ENCODE assay signal across 16 mouse cellular contexts in genomic region chr7:111631265-111631664, GRCm38 (mm10).
A peak's percentile ranks its signal among the peaks of the same experiment; 100 is the strongest.
DNase-seq lines count a peak whose midpoint lies in the region; ATAC-seq and TF ChIP-seq lines count a peak whose summit lies in the region.
"Had no signal": no experiment of that assay in that cellular context is flagged by ENCODE, and none has a peak within 500 bp of the region (broad histone marks: within the 10 kb centered on the region; RNA-seq: fewer than 3 reads in every experiment).

No protein-coding gene starts in this region.

- H3K27me3 ChIP-seq in heart, embryonic 16.5 days (ENCODE audit: control insufficient read depth, insufficient read depth, low read length) = no peaks in the 10 kb centered on the region
- H3K27me3 ChIP-seq in midbrain, postnatal 0 days (ENCODE audit: insufficient read depth, low read length) = no peaks in the 10 kb centered on the region
- H3K27me3 ChIP-seq in midbrain, embryonic 16.5 days (ENCODE audit: control insufficient read depth, insufficient read depth, low read depth, low read length) = no peaks in the 10 kb centered on the region
- H3K27me3 ChIP-seq in hindbrain, embryonic 10.5 days (ENCODE audit: insufficient read depth, poor library complexity, severe bottlenecking) = no peaks in the 10 kb centered on the region
- H3K27me3 ChIP-seq: forebrain, embryonic 12.5 days; hindbrain, embryonic 13.5 days; limb, embryonic 13.5 days had no signal

- H3K9me3 ChIP-seq in heart, embryonic 16.5 days (replicated peaks; ENCODE audit: control insufficient read depth, low read length) = no peaks in the 10 kb centered on the region
- H3K9me3 ChIP-seq in midbrain, postnatal 0 days (ENCODE audit: low read length) = no peaks in the 10 kb centered on the region
- no peaks in the 10 kb centered on the region for H3K9me3 ChIP-seq in midbrain, embryonic 16.5 days (replicated peaks; ENCODE audit: control insufficient read depth, low read length, poor library complexity, severe bottlenecking)
- no peaks in the 10 kb centered on the region for H3K9me3 ChIP-seq in hindbrain, embryonic 10.5 days
- H3K9me3 ChIP-seq: forebrain, embryonic 12.5 days; hindbrain, embryonic 13.5 days; limb, embryonic 13.5 days had no signal

- H3K4me2 ChIP-seq in heart, embryonic 16.5 days (ENCODE audit: low read depth, low read length) = no peak overlapping the region
- no peak overlapping the region for H3K4me2 ChIP-seq in midbrain, postnatal 0 days (ENCODE audit: low read depth, low read length, poor library complexity, severe bottlenecking)
- no peak overlapping the region for H3K4me2 ChIP-seq in midbrain, embryonic 16.5 days (ENCODE audit: low read length)
- H3K4me2 ChIP-seq: forebrain, embryonic 12.5 days; hindbrain, embryonic 13.5 days; limb, embryonic 13.5 days had no signal

- no peak overlapping the region for H3K9ac ChIP-seq in heart, embryonic 16.5 days (ENCODE audit: low read length)
- H3K9ac ChIP-seq in midbrain, postnatal 0 days (replicated peaks; ENCODE audit: low read length, poor library complexity, severe bottlenecking) = no peak overlapping the region
- H3K9ac ChIP-seq in midbrain, embryonic 16.5 days (ENCODE audit: low read depth, low read length) = no peak overlapping the region
- H3K9ac ChIP-seq: forebrain, embryonic 12.5 days; hindbrain, embryonic 13.5 days; limb, embryonic 13.5 days had no signal

- TF ChIP-seq CTCF in midbrain, postnatal 0 days (IDR thresholded peaks at IDR 0.05) = no peak

- no peaks in the 10 kb centered on the region for H3K36me3 ChIP-seq in heart, embryonic 16.5 days (ENCODE audit: control insufficient read depth, insufficient read depth)
- no peaks in the 10 kb centered on the region for H3K36me3 ChIP-seq in midbrain, postnatal 0 days (ENCODE audit: insufficient read depth, low read length)
- H3K36me3 ChIP-seq in midbrain, embryonic 16.5 days (ENCODE audit: control insufficient read depth, insufficient read depth, low read length) = no peaks in the 10 kb centered on the region
- no peaks in the 10 kb centered on the region for H3K36me3 ChIP-seq in hindbrain, embryonic 10.5 days
- H3K36me3 ChIP-seq: forebrain, embryonic 12.5 days; hindbrain, embryonic 13.5 days; limb, embryonic 13.5 days had no signal

- H3K4me3 ChIP-seq in heart, embryonic 16.5 days (ENCODE audit: low read length) = no peak overlapping the region
- no peak overlapping the region for H3K4me3 ChIP-seq in midbrain, postnatal 0 days (ENCODE audit: low read depth, low read length)
- no peak overlapping the region for H3K4me3 ChIP-seq in midbrain, embryonic 16.5 days (ENCODE audit: low read depth, low read length)
- no peak overlapping the region for H3K4me3 ChIP-seq in hindbrain, embryonic 10.5 days
- H3K4me3 ChIP-seq: forebrain, embryonic 12.5 days; hindbrain, embryonic 13.5 days; limb, embryonic 13.5 days had no signal

- H3K27ac ChIP-seq in heart, embryonic 16.5 days (ENCODE audit: low read length) = peak overlapping the region; percentile 28; the same call in 1 of the 2 replicates
- H3K27ac ChIP-seq in midbrain, postnatal 0 days (ENCODE audit: low read depth, low read length) = no peak overlapping the region
- no peak overlapping the region for H3K27ac ChIP-seq in midbrain, embryonic 16.5 days (ENCODE audit: low read length)
- no peak overlapping the region for H3K27ac ChIP-seq in hindbrain, embryonic 10.5 days
- H3K27ac ChIP-seq: forebrain, embryonic 12.5 days; hindbrain, embryonic 13.5 days; limb, embryonic 13.5 days had no signal

- WGBS in heart, embryonic 16.5 days = 39% methylated on average over 4 of the region's 4 CpGs
- WGBS in midbrain, postnatal 0 days = 77% methylated on average over 4 of the region's 4 CpGs
- 82% methylated on average over 4 of the region's 4 CpGs for WGBS in midbrain, embryonic 16.5 days
- WGBS in hindbrain, embryonic 10.5 days = 96% methylated on average over 4 of the region's 4 CpGs

- no peak for DNase-seq in heart, adult 18-20 months
- DNase-seq in midbrain, postnatal 0 days (ENCODE audit: low spot score) = peak; percentile 27
- DNase-seq in adrenal gland, postnatal 25 days = peak; percentile 38
- DNase-seq in kidney, postnatal 36 days = peak; percentile 24 to 69
- no peak for DNase-seq in MN1 (ENCODE audit: low spot score)
- DNase-seq in hindbrain, embryonic 10.5 days (ENCODE audit: low spot score) = no peak
- DNase-seq: layer of hippocampus, postnatal 36 days; lung, postnatal 4 days; midbrain, embryonic 14.5 days; spleen, adult 18-20 months had no signal

- peaks cover 13% of the 10 kb centered on the region for H3K4me1 ChIP-seq in heart, embryonic 16.5 days (ENCODE audit: control insufficient read depth, insufficient read depth, low read length)
- H3K4me1 ChIP-seq in midbrain, postnatal 0 days (ENCODE audit: insufficient read depth, low read length) = no peaks in the 10 kb centered on the region
- no peaks in the 10 kb centered on the region for H3K4me1 ChIP-seq in midbrain, embryonic 16.5 days (ENCODE audit: control insufficient read depth, insufficient read depth, low read length)
- H3K4me1 ChIP-seq in hindbrain, embryonic 10.5 days (replicated peaks) = no peaks in the 10 kb centered on the region
- H3K4me1 ChIP-seq: forebrain, embryonic 12.5 days had no signal

- peak; percentile 77 for ATAC-seq in heart, embryonic 16.5 days (replicated peaks; ENCODE audit: extremely low read depth, insufficient read depth, low FRiP score)
- ATAC-seq in midbrain, postnatal 0 days (ENCODE audit: low FRiP score) = no peak
- ATAC-seq in midbrain, embryonic 16.5 days = no peak
- ATAC-seq: intestine, embryonic 16.5 days had no signal

Comparison
In these comparisons a context has a peak if more than half of its experiments do, and no peak if none do; other contexts are left out.
1. DNase-seq: peak in midbrain, postnatal 0 days (single experiment), adrenal gland, postnatal 25 days (single experiment) and kidney, postnatal 36 days (2 of 2); none in heart, adult 18-20 months (0 of 2), MN1 (single experiment) and hindbrain, embryonic 10.5 days (single experiment).